Mouse (Mus musculus): Measurements from ENCODE around the gene Camkv.

The Camkv gene

GRCm38 (mm10) chr9:107935374-107935773 lies at the start of gene Camkv:
Camkv (plus strand) TSS chr9:107935674.
- no peak for DNase-seq

- DNase-seq: peak; percentile 86 to 90
Measured at GRCm38 (mm10) chr9:107887804-107888266, 47.6 kb upstream of the Camkv start, which contains the start of gene Mon1a. Mon1a (plus strand) TSS chr9:107888151.

DNA sequence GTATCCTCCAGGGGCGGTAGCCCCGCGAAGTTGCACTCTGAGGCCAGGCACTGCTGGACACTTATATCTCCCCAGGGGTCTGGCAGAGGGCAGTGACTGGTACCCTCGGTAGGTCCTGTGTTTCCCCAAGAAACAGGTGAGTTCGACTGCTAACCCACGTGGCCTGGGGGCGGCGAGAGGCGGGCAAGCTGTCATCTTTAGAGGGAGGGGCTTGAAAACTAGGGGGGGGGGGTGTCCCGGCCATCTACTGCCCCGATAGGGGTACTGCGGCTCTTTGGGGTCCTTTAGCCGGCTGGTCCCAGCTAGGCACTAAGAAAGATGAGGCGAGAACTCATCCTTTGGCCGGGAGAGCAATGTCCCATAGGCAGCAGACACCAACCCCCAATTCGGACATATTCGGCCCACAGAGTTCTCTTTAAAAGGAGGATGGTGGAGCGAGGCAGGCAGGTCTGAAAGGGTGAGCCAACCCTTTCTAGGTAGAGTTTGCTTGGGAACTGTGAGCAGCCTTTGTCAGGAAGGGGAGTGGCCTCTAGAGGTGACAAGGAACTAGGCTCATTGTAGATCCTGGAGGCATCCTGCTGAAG lies 47.1 kb upstream of the Camkv start:
- peak in 1 of 2 experiments; percentile 27 for DNase-seq

DNA sequence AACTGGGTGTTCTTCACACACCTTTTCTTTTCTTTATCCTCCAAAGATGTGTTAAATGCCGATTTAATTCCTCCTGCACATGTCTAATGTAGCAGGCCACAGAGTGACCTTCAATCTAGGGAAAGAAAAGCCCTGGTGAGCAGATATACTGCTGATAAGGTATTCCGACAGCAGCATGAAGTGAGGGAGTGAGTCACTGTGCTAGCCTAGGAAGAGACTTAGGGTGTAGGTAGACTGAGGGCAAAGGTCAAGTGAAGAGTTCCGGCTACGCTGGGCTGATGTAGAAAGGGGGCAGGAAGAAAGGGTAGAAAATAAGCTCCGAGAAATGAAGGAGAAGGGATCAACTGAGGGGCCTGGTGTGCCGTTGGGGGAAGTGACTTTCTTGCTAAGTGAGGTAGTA lies 45.2 kb upstream of the Camkv start:
- no peak for DNase-seq

- DNase-seq: no peak
Measured at GRCm38 (mm10) chr9:107891023-107891422, 44.5 kb upstream of the Camkv start.

DNA sequence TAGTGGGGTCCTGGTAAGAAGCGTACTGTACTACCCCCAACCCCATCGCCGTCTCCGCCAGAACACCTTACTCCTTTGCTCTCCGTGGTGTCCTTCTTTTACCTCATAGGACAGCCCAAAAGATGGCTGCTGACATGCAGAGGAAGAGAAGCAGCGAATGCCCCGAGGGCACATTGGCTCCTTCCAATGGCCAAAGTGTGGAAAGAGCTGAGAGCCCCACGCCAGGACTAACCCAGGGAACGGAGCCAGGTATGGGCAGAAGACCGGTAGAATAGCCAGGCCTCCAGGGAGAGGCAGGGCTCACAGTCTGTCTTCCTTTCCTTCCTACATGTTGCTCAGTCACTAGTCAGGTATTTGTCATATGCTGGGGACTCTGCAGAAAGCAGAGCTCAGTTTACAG lies 36.9 kb upstream of the Camkv start:
- peak; percentile 29 to 46 for DNase-seq

- DNase-seq: no peak
Measured at GRCm38 (mm10) chr9:107899855-107900254, 35.6 kb upstream of the Camkv start.

DNA sequence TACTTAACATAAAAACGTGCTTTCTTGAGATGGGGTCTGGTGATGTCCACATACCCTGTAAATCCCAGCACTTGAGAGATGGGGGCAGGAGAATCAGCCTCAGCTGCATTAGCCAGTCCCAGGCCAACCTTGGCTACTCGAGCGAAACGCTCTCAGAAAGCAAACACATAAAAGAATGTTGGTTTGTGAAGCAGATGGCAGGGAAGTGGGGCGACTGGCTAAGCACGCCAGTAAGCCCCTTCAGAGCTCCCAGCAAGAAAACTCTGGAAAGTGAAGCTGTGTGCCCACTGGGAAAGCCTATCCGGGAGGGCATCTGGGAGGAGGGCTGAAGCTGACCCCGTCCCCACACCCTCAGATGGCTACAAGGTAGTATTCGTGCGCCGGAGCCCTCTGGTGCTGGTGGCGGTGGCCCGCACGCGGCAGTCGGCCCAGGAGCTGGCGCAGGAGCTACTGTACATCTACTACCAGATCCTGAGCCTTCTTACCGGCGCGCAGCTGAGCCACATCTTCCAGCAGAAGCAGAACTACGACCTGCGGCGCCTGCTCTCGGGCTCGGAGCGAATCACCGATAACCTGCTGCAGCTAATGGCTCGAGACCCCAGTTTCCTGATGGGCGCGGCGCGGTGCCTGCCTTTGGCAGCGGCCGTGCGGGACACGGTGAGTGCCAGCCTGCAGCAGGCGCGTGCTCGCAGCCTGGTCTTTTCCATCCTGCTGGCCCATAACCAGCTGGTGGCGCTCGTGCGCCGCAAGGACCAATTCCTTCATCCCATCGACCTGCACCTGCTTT lies 34.4 kb upstream of the Camkv start:
- peak; percentile 94 for DNase-seq

DNA sequence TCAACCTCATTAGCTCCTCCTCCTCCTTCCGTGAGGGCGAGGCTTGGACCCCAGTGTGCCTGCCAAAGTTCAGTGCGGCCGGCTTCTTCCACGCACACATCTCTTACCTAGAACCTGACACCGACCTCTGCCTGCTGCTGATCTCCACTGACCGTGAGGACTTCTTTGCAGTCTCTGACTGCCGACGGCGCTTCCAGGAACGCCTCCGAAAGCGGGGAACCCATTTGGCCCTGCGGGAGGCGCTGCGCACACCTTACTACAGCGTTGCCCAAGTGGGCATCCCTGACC lies 33.9 kb upstream of the Camkv start:
- DNase-seq: no peak

DNA sequence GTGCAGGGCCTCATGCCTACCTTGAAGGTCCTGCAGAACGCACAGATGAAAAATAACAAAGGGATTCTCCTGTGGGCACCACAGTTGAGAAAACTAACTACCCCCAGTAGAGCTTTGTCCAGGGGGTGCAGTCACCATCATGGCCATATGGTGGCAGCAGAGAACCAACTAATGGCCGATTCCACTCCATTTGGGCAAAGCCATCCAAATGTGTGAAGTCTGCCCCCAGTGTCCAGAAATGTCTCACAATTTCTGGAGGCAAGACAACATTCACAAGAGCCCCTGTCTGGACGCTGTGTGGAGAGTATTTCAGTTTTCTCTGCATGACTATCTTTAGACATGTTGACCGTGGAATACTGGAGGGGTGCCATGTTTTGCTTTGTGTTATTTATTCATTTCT lies 30.7 kb upstream of the Camkv start:
- DNase-seq: peak; percentile 87 to 91

DNA sequence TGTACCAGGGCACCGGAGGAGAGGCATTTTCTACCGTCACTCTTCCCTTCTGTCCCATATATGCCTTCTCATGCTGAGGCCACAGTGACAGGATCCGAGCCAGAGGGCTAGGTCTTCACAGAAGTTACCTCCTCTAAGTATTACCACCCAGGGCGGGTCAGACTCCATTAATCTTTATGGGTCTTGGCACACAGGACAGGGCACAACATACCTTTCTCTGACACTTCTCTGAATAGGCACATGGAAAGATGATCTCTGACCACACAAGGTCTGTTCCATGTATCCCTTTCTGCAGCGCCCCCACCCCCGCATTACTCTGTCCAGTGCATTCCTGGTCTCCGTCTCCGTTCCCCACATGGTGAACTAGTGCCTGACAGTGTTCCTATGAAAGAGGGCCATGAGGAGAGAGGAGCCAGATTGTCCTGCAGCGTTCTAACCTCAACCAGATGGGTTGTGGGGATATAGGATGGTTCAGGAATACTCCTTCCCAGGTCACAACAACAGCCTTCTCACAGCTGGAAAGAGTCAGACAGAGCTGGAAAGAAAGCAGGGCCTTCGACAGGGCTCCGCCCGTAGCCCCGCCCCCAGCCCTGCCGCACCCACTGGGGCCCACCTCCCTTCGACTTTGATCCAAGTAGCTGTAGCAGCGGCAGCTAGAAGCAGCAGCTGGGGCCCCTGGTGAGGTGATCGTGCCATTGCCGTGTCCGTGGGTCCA lies 29.1 kb upstream of the Camkv start, which contains the start of gene Mst1r:
TSS of gene Mst1r (plus strand) at position 622 of the 715 bp plus-strand sequence.
- DNase-seq: no peak

- DNase-seq: no peak
Measured at GRCm38 (mm10) chr9:107906967-107907800, 28.3 kb upstream of the Camkv start.

DNA sequence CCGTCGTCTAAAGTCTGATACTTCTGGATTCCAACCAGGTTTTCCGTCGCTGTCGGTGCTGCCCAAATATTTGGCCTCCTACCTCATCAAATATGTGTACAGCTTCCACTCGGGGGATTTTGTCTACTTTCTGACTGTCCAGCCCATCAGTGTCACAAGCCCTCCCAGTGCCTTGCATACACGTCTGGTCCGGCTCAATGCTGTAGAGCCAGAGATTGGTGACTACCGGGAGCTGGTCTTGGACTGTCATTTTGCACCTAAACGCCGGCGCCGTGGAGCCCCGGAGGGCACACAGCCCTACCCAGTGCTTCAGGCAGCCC lies 27.7 kb upstream of the Camkv start:
- DNase-seq: no peak

DNA sequence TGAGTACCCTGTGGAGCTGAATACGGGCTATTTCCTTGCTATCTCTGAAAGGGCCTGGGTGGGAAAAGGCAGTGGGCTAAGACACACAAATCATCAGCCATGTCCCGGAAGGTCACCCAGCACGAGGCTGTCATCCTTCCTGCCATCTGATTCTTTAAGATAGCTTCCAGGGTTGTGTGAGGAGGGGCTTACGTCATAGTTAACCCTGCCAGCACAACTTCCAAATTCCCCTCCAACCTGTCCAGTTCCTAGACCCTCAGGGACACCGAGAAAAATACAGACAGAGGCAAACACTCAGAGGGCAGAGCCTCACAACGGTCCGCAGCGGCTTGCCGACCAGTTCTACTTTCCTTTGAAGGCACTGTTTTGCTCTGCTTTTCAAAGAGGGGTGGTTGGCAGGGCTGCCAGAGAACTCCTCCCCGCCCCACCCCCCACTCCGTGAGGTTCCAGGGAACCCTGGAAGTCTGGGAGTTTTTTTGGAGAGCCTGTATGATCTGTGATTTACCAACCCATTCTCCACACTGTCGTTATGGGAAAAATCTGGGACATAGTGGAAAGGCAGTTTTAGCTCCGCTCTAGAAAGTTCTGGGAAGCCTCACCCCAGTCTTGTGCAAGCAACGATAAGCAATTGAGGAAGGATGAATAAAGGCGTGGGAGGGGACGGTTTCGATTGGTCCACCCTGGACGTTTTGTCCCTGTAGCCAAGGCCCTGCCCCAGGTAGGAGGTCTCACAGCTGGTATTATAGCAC lies 26.9 kb upstream of the Camkv start:
- no peak for DNase-seq

DNA sequence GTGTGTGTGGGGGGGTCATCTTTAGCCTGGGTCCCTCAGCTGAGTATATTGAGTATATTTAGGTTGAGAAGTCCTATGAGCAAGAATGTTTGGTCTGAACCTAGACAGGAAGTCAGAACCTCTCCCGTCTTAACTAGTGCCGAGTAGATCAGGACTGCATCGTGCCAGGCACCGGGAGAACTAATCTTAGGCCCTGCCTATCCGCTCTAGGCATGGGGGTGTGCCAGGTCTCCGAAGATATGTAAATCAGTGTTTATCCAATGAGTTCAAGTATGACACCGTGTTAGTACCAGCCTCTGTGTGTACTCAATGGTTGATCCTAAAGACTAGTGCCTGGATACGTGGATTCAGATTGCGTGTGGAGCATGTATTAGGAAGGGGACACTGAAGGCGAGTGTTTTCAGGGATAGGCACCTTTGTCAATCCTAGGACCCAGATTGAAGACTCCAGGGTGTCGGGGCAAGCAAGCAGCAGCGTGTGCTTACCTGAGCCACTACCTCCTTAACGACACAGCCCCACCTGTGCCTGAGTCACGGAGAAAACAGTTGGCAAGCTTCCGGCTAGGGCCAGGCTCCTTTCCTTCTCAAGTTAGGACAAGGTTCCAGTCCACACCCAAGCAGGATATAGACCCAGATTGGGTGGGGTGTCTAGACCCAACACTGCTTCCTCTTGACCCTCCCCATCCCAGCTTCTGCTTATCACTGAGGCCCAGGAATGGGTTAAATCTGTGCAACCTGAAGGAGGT lies 25.3 kb upstream of the Camkv start:
- DNase-seq: no peak

GRCm38 (mm10) chr9:107914764-107915420 lies 20.6 kb upstream of the Camkv start:
- no peak for DNase-seq

DNA sequence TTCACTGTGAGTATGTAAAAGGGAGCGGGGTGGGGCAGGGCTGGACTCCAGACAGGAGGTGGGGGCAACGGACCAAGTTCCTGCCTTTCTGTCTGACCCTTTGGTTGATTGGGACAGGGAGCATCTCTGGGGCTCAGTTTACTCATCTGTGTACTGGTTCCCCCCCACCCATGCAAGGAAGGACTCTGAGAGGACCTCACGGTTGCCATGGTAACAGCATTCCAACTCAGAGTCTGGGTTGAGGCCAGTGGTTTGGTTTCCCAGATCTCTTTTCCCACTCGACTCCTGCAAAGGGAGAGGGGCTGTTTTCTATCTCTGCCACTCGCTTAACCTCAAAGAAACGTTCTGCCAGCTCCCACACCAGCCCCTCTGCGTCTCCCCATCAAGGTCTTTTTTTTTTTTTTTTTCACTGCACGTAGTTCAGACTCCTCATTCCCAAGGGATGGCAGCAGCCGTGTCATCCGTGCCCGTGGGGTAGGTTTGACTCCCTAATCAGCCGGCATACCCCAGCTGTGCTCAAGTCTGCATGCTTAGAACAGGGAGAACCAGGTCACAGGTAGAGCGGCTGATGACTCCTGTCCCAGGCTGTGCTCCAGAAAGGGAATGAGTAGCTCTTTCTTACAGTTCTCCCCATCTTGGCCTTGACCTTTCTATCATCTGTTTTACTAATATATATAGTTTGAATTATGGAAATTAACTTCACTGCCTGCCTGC lies 17.4 kb upstream of the Camkv start:
- DNase-seq: no peak

- no peak for DNase-seq
Measured at GRCm38 (mm10) chr9:107918884-107919283, 16.6 kb upstream of the Camkv start.

- DNase-seq: no peak
Measured at GRCm38 (mm10) chr9:107919441-107919840, 16.0 kb upstream of the Camkv start.

DNA sequence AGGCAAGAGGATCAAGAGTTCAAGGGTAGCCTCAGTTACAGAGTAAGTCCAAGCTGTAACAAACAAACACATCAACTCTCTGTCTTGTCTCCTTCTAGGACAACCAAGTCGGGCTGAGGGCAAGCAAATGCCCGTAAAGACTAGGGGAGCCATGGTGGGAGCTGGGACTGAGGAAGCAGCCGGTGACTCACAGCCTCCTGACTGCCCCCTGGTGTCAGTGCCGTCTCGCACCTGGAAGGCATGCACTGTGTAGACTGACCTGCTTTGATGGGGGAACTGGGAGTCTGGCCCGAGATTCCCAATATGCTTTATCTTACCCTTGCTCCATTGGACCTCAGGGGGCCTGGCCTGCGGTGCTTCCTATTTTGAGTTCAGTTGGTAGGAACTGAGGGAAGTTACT lies 12.5 kb upstream of the Camkv start:
- DNase-seq: no peak

Measured in cerebellum, postnatal 36 days (tissue).